Mouse (Mus musculus): ENCODE data around the gene Synpr. TPM values are rescaled to one million over a fixed set of nuclear protein-coding genes. Genes with fewer than 3 reads are reported as not detected.
"Not testable (repeated sequence)": the region's sequence is repeated elsewhere in the genome, so short reads cannot be mapped to it uniquely, and the experiment has no call there.

Synpr gene
- 27.3 and 27.6 TPM in 2 replicates for polyA plus RNA-seq (2015; fragmentation: Nextera tagmentation; extraction: Ambion mirVana)

- peak within 1 kb of the TSS; percentile 68 for H3K4me2 ChIP-seq
- peak; percentile 100 for ATAC-seq (ENCODE audit: low read depth)
- peaks cover 14% of the 10 kb centered on the region for H3K27me3 ChIP-seq
- WGBS: 6% methylated on average over 26 of the region's 27 CpGs
- H3K9me3 ChIP-seq: no peaks in the 10 kb centered on the region
- H3K9ac ChIP-seq: peak within 1 kb of the TSS; percentile 64
- peaks cover 14% of the 10 kb centered on the region for H3K4me1 ChIP-seq (replicated peaks)
- H3K27ac ChIP-seq (replicated peaks): no peak within 1 kb of the TSS
- peak within 1 kb of the TSS; percentile 42 for H3K4me3 ChIP-seq
- no peaks in the 10 kb centered on the region for H3K36me3 ChIP-seq
Measured at GRCm38 (mm10) chr14:13284091-13284844, at the start of gene Synpr. Gene Synpr (plus strand): TSS chr14:13284780.

GRCm38 (mm10) chr14:13236929-13237328 lies 47.7 kb upstream of the Synpr start:
- ATAC-seq (ENCODE audit: low read depth): no peak
- H3K4me3 ChIP-seq: no peak overlapping the region
- 15% methylated on average over 1 of the region's 1 CpGs for WGBS

GRCm38 (mm10) chr14:13247431-13247830 lies 37.1 kb upstream of the Synpr start:
- no peaks in the 10 kb centered on the region for H3K4me1 ChIP-seq (replicated peaks)
- 69% methylated on average over 4 of the region's 4 CpGs for WGBS
- no peak overlapping the region for H3K4me2 ChIP-seq
- H3K27ac ChIP-seq (replicated peaks): no peak overlapping the region
- no peaks in the 10 kb centered on the region for H3K9me3 ChIP-seq
- H3K9ac ChIP-seq: no peak overlapping the region
- no peaks in the 10 kb centered on the region for H3K27me3 ChIP-seq
- H3K36me3 ChIP-seq: no peaks in the 10 kb centered on the region
- no peak for ATAC-seq (ENCODE audit: low read depth)
- no peak overlapping the region for H3K4me3 ChIP-seq

More at GRCm38 (mm10) chr14:13236929-13237328, 47.7 kb upstream of the Synpr start:
- Histone ChIP-seq H3K9ac (no peak overlapping the region), H3K27me3 (no peaks in the 10 kb centered on the region), H3K27ac (replicated peaks) (no peak overlapping the region), H3K36me3 (no peaks in the 10 kb centered on the region), H3K4me2 (no peak overlapping the region), H3K9me3 (no peaks in the 10 kb centered on the region), H3K4me1 (replicated peaks) (no peaks in the 10 kb centered on the region)

GRCm38 (mm10) chr14:13249361-13249760 lies 35.2 kb upstream of the Synpr start:
- H3K27ac ChIP-seq (replicated peaks): no peak overlapping the region
- no peaks in the 10 kb centered on the region for H3K9me3 ChIP-seq
- no peak for ATAC-seq (ENCODE audit: low read depth)
- no peak overlapping the region for H3K9ac ChIP-seq
- H3K27me3 ChIP-seq: no peaks in the 10 kb centered on the region
- no peak overlapping the region for H3K4me2 ChIP-seq
- H3K36me3 ChIP-seq: no peaks in the 10 kb centered on the region
- H3K4me3 ChIP-seq: no peak overlapping the region
- H3K4me1 ChIP-seq (replicated peaks): no peaks in the 10 kb centered on the region

GRCm38 (mm10) chr14:13252594-13252993 lies 32.0 kb upstream of the Synpr start:
- no peak for ATAC-seq (ENCODE audit: low read depth)

GRCm38 (mm10) chr14:13254741-13255140 lies 29.8 kb upstream of the Synpr start:
- not testable (repeated sequence) for H3K4me2 ChIP-seq; H3K27ac ChIP-seq (replicated peaks); H3K4me1 ChIP-seq (replicated peaks); H3K4me3 ChIP-seq; ATAC-seq (ENCODE audit: low read depth); H3K36me3 ChIP-seq; H3K9ac ChIP-seq; H3K9me3 ChIP-seq; H3K27me3 ChIP-seq
- WGBS: 72% methylated on average over 2 of the region's 2 CpGs

More at GRCm38 (mm10) chr14:13252594-13252993, 32.0 kb upstream of the Synpr start:
- H3K9ac ChIP-seq: no peak overlapping the region
- H3K9me3 ChIP-seq: no peaks in the 10 kb centered on the region
- no peaks in the 10 kb centered on the region for H3K27me3 ChIP-seq
- WGBS: 97% methylated on average over 1 of the region's 1 CpGs
- H3K4me1 ChIP-seq (replicated peaks): no peaks in the 10 kb centered on the region
- no peak overlapping the region for H3K4me3 ChIP-seq
- H3K27ac ChIP-seq (replicated peaks): no peak overlapping the region
- no peak overlapping the region for H3K4me2 ChIP-seq
- no peaks in the 10 kb centered on the region for H3K36me3 ChIP-seq

GRCm38 (mm10) chr14:13262406-13262805 lies 22.2 kb upstream of the Synpr start:
- no peak for ATAC-seq (ENCODE audit: low read depth)
- no peaks in the 10 kb centered on the region for H3K4me1 ChIP-seq (replicated peaks)

GRCm38 (mm10) chr14:13266331-13266730 lies 18.2 kb upstream of the Synpr start:
- Histone ChIP-seq H3K9me3 (no peaks in the 10 kb centered on the region), H3K4me2 (no peak overlapping the region), H3K27ac (replicated peaks) (no peak overlapping the region), H3K4me1 (replicated peaks) (no peaks in the 10 kb centered on the region), H3K4me3 (no peak overlapping the region), H3K36me3 (no peaks in the 10 kb centered on the region), H3K9ac (no peak overlapping the region), H3K27me3 (no peaks in the 10 kb centered on the region)
- 79% methylated on average over 2 of the region's 2 CpGs for WGBS
- no peak for ATAC-seq (ENCODE audit: low read depth)

More at GRCm38 (mm10) chr14:13262406-13262805, 22.2 kb upstream of the Synpr start:
- Histone ChIP-seq H3K27me3 (no peaks in the 10 kb centered on the region), H3K9ac (no peak overlapping the region), H3K9me3 (no peaks in the 10 kb centered on the region), H3K36me3 (no peaks in the 10 kb centered on the region), H3K4me3 (no peak overlapping the region), H3K4me2 (no peak overlapping the region), H3K27ac (replicated peaks) (no peak overlapping the region)
- 36% methylated on average over 1 of the region's 1 CpGs for WGBS

GRCm38 (mm10) chr14:13267181-13267580 lies 17.4 kb upstream of the Synpr start:
- H3K4me2 ChIP-seq: no peak overlapping the region
- no peak overlapping the region for H3K4me3 ChIP-seq
- no peak overlapping the region for H3K27ac ChIP-seq (replicated peaks)
- H3K9me3 ChIP-seq: no peaks in the 10 kb centered on the region
- no peaks in the 10 kb centered on the region for H3K36me3 ChIP-seq
- no peak for ATAC-seq (ENCODE audit: low read depth)
- WGBS: 91% methylated on average over 4 of the region's 4 CpGs
- H3K4me1 ChIP-seq (replicated peaks): no peaks in the 10 kb centered on the region
- H3K9ac ChIP-seq: no peak overlapping the region
- no peaks in the 10 kb centered on the region for H3K27me3 ChIP-seq

GRCm38 (mm10) chr14:13283211-13283610 lies 1.4 kb upstream of the Synpr start:
- no peak overlapping the region for H3K4me3 ChIP-seq
- H3K27me3 ChIP-seq: peaks cover 14% of the 10 kb centered on the region
- no peak for ATAC-seq (ENCODE audit: low read depth)
- H3K36me3 ChIP-seq: no peaks in the 10 kb centered on the region
- no peak overlapping the region for H3K4me2 ChIP-seq
- H3K27ac ChIP-seq (replicated peaks): no peak overlapping the region
- H3K9ac ChIP-seq: no peak overlapping the region
- no peaks in the 10 kb centered on the region for H3K9me3 ChIP-seq
- WGBS: 64% methylated on average over 4 of the region's 4 CpGs
- peaks cover 14% of the 10 kb centered on the region for H3K4me1 ChIP-seq (replicated peaks)

GRCm38 (mm10) chr14:13284845-13285198 lies 242 bp downstream of the Synpr start:
- peak overlapping the region; percentile 64 for H3K9ac ChIP-seq
- peak; percentile 48; the same call in 1 of the 2 replicates for ATAC-seq (ENCODE audit: low read depth)
- WGBS: 13% methylated on average over 13 of the region's 13 CpGs
- peaks cover 14% of the 10 kb centered on the region for H3K27me3 ChIP-seq
- peaks cover 14% of the 10 kb centered on the region for H3K4me1 ChIP-seq (replicated peaks)
- H3K4me3 ChIP-seq: peak overlapping the region; percentile 42
- no peaks in the 10 kb centered on the region for H3K36me3 ChIP-seq
- no peaks in the 10 kb centered on the region for H3K9me3 ChIP-seq
- peak overlapping the region; percentile 68 for H3K4me2 ChIP-seq
- H3K27ac ChIP-seq (replicated peaks): no peak overlapping the region

- Histone ChIP-seq H3K27me3 (peaks cover 14% of the 10 kb centered on the region), H3K9me3 (no peaks in the 10 kb centered on the region), H3K4me2 (peak overlapping the region; percentile 68), H3K27ac (replicated peaks) (no peak overlapping the region), H3K4me1 (replicated peaks) (peaks cover 14% of the 10 kb centered on the region), H3K4me3 (no peak overlapping the region), H3K36me3 (no peaks in the 10 kb centered on the region), H3K9ac (no peak overlapping the region)
- no peak for ATAC-seq (ENCODE audit: low read depth)
- WGBS: 81% methylated on average over 10 of the region's 10 CpGs
Measured at GRCm38 (mm10) chr14:13285341-13286130, 956 bp downstream of the Synpr start.

All from neural tube, embryonic 13.5 days (tissue).